Mouse (Mus musculus) regulatory T cell (primary cell): ENCODE measurements at regions not wholly inside any gene's neighbourhood (a gene's known extent, or its start where the extent isn't known, plus 50 kb on each side); places are given as distances from the start of the nearest gene placed in this dataset.

Experiments used
- in situ Hi-C: fragments of 300-600 bp; cut with MboI, MseI; formaldehyde crosslinking; loops from one replicate; pipeline ENCODE4 v1.15.1; 2025; ENCODE audit warnings: high pct_unique_total_duplicates

DNA sequence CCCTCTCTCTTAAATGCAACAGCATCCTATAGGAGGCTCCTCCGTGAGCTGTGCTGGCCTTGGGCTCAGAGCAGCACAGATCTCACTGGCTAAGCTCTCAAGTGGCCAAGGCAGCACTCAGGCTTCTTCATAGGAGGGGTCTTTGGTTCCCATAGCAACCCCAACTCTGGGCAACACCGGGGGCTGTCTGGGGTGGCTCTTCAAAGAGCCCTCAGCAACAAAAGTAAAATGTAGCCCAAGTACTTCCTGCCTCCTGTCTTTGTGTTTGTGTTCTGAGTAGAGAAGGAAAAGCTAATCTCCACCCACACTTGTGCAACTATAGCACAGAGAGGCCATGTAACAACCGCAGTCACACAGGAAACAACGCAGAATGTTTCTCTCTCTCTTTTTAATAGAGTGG lies 322.2 kb upstream of the Tbx3 start:
- in situ Hi-C loops, result no loop called here

DNA sequence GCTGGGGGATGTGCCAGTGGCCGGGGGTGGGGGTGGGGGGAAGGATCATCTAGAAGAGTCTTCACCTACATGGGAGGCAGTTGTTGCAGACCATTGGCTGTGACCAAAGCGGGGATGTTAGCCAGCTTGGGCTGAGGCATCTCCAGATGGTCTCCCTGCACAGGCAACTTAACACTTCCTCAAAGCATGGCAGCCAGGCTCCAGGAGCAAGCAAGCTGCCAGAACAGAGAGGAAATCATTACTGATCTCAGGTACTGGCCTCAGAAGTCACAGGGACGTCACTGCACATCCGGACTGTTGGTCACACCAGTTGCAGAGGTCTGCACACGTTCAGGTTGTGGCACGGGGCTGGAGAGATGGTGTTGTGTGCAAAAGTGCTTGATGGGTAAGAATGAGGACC lies 321.1 kb upstream of the Tbx3 start:
- in situ Hi-C loops, result no loop called here

DNA sequence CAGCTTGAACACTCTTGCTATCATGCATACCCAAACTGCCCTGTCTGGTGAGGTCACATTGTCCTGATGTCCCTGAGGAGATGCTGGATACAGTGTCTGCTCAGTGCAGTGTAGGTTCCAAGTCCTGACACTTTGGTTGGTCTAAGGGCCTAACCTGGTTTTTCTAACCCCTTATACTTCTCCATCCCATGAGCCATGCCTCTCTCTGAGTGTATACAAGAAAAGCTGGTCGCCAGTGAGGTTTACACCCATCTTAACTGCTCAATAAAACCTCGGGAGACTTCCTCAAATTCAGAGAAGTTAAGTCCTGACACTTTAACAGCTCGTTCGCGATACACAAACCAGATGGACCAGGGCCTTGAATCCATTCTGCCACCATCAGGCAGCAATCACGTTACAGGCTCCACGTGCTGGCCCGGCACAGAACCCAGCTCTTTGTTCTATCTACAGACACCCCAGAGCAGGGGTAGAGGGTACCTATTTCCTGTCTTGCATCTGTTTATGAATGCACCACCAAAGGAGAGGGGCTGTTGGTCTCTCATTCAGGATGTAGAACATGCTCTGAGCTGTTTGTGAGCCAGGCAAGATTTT lies 320.0 kb upstream of the Tbx3 start:
- in situ Hi-C loops, result no loop called here

DNA sequence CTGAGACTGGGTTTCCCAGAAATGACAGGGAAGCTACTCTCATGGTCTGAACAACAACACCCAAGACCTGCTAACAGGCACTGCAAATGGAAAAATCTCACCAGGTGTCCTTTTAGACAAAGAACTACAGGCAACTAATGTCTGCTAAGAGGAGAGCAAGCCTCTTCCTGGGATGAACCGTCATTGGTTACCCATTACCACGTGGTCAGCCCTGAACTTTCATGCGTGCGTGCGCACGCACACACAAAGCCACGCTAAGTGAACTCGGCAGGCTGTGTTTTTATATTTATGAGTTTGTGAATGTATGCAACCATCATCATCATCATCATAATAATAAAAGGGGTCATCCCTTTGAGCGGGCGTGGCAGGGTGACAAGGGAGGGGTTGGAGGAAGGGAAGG lies 315.0 kb upstream of the Tbx3 start:
- in situ Hi-C loops, result no loop called here

DNA sequence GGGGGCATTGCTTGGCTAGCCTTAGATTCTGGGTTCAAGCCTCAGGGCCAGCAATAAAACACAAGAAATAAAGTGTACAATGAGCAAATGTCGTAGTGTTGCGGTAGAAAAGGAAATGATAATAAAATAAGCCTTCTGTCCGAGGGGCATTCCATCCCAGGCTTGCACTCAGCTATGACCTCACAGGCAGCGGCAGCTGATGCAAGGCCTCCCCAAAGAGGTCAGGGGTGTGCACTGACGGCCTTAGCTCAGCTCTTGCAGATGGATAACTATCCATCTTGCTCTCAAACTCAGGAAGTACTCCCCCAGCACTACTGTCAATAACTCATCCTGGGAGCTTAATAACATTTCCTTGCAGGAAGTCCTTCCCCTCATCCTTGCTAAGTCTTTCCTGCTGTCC lies 314.4 kb upstream of the Tbx3 start:
- in situ Hi-C loops, result no loop called here

DNA sequence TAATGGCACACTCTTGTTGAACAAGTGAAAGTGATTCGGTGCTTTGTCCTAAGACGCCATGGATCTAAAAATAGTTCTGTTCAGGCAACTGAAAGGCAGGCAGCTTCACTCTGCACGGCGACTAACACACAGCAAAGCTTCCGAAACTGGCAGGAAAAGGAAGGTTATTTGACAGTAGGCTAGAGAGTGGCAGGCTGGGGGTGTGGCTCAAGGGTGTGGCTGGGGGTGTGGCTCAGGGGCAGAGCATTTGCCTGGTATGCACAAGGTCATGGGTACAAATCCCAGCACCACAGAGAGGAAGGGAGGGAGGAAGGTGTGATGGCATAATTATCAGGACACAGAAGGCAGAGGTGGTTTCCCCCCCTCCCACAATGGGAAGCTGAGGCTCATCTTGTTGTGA lies 310.8 kb upstream of the Tbx3 start:
- in situ Hi-C loops, result no loop called here

DNA sequence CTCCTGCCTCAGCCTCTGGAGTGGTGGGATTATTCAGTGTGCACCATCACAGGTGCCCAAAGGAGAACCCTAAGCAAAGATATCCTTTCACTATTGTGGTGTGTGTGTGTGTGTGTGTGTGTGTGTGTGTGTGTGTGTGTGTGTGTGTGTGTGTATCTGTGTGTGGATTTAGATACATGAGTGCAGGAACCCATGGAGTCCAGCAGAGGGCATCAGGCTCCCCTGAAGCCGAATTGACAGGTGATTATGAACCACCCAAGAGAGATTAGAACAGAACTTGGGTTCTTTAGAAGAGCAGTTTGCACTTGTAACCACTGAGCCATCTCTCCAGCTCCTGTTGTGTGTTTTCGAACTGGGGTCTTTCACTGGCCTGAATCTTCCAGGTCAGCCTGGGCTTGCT lies 310.1 kb upstream of the Tbx3 start:
- in situ Hi-C loops, result no loop called here

DNA sequence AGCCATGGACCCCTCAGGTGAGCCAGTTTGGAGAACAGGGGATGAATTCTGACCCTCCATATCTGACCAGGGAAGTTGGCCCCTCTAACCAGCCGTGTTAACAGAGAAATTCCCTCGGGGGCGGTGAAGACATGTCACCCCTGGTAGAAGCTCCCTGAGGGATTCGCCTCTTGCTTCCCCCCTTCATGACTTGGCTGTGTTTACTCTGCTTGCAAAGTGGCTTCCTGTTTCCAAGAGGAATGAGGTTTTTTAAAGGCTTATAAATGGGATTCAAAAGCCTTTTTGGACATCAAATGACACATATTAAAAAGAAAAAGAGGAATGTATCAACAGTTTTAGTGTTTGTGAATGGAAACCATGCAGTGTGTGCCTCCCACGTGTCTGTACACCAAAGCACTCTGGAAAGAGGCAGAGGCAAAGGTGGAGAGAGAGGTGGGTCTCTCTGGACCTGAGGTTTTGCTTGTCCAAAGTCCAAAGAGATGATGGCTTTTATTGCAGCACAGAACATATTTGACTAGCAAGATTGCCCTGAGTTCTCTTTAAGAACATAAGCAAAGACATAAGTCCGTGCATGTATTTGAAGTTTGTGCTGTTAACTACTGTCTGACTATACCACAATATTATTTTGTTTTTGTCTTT lies 308.9 kb upstream of the Tbx3 start:
- in situ Hi-C loops, result no loop called here

DNA sequence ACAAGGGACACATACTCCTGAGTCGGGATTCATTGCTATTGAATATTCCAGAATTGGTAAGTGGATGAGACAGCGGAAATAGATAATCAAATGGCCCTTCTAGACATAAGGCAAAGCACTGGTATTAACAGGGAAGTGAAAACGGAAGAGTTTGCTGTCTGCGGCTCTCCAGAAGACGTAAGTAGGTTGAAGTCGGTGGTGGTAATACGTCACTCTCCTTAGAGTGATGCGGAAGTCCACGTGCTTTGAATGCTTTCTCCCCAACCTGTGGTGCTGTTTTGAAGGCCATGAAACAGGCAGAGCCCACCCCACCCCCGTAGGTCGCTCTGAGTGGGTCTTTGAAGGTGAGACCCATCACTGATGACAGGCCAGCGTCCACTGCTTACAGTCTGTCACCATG lies 308.0 kb upstream of the Tbx3 start:
- in situ Hi-C loops, result no loop called here

DNA sequence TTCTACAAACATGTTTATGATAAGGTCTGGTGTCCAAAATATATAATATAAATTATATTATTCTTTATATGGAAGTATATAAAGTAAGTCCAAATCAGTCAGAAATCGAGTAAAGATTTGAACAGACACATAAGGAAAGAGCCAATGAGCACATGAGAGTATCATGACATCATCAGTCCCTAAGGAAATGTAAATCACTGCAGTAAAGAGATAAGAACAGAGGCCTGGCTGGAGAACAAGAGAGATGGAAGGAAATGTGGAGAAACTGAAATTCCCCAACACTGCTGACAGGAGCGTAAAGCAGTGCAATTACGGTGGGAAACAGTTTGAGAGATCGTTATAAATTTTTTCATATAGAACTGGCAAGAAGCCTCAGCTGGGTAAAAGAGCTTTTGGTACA lies 306.2 kb upstream of the Tbx3 start:
- in situ Hi-C loops, result no loop called here

DNA sequence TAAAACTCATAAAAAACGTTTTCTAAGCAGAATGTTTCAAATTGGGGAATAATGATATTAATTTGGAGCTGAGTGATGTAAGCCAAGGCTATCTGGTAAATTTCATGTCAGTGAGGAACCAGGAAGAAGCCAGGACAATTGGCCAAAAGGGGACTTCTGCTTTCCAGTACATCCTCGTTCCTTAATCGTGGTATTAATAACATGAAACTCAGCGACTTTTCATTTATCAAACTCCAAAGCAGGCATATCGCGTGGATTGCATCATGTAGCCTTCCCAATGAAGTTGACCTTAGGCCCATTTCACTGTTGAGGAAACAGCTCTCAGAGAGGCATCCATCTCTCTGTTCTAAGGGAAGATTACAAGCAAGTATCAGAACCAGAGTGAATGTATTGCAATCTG lies 305.3 kb upstream of the Tbx3 start:
- in situ Hi-C loops, result no loop called here

DNA sequence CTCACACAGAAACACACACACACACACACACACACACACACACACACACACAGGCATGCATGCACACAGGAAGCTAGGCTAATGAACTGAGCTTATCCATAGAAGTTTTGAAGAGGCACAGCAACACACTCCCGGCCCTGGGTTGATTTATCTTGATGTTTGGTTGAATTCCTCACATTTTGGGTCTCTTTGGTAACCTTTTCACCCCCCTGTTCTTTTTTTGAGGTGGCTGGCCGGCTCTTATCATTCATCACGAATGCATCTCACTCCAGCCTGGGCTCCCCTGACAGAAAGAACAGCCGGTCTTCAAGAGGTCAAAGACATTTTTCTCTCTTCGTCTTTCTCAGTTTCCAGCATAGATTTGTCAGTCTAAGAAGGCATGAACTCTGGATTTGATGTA lies 304.2 kb upstream of the Tbx3 start:
- in situ Hi-C loops, result no loop called here

DNA sequence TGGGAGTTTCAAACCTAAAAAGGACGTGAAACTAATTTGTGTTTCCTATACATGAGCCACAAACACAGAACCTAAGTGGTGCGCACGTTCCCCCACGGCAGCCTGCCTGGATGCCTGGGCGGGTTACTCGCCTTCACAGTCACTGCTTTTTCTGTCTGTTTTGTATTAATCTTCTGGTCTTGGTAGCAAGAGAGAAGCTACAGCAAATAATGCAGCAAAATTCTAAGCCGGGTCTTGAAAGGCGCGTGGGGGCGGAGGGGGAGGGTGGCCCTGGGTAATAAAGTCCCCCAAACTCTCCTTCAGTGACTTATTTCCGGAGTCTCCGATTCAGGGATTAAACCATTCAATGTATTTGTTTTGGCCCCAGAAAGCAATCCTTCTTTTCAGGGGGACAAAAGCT lies 300.0 kb upstream of the Tbx3 start:
- in situ Hi-C loops, result no loop called here

DNA sequence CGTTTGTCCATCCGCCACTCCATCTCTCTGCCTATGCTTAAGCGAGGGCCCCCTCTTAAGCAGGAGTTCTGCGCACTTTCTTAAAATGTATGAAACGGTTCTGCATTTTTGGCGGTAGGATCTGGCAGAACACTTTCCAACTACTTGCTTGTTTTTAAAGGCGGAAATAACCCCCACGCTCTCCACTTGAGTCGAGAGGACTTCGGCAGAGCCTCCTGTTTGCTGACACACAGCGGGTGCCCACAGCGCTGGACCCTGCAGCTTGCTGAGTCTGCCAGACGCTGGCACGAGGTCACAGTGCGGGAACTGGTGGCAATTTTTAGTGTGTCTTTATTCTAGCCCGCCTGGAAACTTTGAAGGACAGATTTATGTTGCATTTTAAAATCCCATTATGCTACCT lies 299.5 kb upstream of the Tbx3 start:
- in situ Hi-C loops, result no loop called here

DNA sequence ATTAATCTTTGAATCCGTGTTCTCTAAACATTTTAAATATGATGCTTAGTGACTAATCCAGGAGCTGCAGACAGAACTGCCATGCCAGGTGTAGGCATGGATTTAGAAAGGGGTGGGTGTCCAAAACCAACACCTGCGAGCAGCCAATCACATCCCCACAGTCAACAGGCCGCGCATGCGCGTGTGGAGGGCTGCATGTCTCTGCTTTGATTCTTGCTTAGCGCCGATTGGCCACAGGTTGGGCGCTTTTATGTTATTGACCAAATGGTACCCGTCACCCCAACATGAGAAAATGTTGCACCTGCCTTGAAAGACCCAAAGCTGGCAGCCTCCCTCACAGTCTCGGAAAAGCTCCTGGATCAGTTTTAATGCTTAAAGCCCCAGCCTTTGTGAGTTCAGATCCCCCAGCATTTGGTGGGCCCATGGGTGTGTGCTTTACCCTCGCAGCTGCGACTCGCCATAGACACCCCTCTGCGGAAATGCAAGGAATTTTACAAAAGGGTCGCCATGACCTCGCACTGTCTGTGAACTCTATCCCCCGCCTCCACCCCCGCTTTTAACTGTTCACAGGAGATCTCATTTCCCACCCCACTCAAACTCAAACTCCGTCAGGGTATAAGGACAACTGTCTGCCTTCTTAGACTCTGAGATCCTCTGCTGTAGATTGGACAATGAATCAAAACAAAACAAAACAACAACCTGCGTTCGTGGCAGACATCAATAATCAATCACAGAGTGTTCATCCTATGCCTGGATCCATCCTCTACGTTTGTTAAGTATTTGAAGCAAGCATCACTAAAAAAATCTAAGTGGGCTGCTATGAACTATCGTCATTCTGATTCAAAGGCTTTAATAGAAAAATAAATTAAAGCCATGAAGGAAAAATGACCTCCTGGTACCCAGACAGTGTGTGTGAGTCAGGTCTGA lies 296.4 kb upstream of the Tbx3 start:
- in situ Hi-C loops, result no loop called here

DNA sequence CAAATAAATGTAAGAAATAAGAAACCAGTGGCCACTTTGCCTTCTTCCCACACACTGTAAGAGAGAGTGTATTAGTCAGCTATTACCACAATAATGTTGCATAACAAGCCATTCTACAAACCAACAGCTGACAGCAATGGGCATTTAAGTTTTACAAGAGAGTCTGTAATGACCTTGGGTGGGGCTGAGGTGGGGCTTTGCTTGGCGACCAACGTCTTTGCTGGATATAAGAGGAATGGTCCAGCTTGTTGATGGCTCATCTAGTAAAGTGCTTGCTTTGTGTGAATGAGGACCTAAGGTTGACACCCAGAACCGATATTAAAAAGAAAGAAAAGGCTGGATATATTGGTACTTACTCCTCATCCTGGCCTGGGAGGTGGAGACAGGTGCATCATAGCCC lies 295.6 kb upstream of the Tbx3 start:
- in situ Hi-C loops, result no loop called here

DNA sequence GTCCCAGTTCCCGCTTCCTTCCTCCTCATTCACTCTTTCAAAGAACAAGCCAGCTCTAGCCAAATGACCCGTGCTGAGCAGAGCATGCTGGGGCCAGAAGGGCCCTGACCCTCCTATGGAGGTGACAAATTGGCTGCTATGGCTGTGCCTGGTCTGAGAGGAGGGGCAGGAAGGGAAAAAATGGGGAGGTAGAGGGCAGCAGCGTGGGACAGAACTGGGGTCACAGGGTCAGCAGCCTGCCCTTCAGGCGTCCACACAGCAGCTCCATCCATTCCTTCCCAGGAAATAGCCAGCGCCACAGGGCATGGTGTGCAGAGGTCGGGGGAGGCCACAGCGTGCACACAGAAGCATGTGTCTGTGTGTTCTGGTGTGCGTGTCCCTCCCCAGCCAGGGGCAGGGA lies 292.2 kb upstream of the Tbx3 start:
- in situ Hi-C loops, result no loop called here

DNA sequence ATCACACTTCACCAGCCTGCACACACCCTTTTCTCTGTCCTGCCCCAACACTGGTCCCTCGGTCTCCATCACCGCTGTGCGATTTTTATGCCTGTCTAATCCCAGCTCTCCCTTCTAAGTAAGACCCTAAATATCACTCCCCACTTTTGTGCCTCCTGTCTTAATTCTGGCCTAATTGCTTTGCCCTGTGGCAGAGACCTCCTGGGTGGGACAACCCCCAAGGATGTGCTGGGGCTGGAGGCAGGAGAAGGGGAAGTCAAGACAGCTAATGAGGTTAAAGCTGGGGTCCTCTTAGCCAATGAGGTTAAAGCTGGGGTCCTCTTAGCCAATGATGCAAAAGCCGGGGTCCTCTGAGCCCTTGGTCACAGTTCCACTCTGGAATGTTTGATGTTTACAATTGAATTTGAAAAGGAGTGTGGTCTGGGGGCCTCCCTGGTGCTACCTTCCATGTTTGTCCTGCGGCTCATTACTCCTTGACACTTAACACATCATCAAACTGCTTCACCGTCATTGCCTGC lies 290.5 kb upstream of the Tbx3 start:
- in situ Hi-C loops, result no loop called here

DNA sequence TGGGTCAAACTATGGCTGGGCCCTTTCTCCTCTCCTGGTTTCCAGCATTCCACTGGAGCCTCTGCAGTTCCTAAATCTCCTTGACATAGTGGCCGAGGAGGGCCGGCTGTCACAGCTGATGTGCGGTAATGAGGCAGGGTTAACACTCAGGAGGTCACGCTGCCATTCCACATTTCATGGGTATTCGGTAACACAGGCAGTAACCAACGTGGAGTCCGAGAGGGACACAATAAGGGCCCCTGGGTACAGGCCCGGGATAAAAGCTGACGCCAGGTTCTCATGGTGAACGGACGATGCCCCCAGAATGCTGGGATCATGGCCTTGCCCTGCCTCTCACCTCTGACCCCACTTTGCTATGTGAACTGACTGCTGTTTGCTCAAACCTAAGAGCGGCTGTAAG lies 289.0 kb upstream of the Tbx3 start:
- in situ Hi-C loops, result no loop called here

DNA sequence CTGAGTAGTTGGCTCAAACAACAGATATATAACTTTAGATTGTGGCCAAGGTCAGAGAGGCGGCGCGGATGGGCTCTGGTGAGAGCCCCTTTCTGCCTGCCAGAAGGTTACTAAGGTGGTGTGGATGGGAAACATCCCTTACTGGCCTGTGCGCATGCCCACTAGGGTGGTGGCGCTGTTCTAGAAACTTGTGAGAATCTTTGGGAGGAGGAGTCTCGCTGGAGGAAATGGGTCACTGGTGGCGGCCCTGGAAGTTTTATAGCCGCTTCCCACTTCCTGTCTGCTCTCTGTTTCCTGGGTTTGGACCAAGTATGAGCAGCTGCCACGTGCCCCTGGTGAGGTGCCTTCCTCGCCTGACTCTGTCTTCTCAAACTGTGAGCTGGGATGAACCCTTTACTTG lies 285.0 kb upstream of the Tbx3 start:
- in situ Hi-C loops, result no loop called here

DNA sequence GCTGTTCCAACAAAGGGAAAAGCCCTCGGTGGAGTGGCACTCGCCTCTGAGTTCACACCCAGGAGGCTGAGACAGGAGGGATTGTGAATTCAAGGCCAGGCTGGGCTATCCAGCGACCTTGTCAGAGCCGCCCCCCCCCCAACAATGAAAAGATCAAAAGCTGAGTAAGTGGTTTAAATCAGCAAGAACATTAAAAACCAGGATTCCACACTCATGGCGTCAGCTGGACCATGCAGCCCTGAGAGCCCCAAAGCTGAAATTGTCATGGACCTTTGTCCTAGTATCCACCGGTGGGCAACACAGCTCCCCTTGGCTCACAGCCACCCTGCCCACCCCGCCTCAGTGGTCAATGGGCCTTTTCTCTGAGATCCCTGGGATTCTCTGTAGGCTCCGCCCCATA lies 283.6 kb upstream of the Tbx3 start:
- in situ Hi-C loops, result no loop called here

DNA sequence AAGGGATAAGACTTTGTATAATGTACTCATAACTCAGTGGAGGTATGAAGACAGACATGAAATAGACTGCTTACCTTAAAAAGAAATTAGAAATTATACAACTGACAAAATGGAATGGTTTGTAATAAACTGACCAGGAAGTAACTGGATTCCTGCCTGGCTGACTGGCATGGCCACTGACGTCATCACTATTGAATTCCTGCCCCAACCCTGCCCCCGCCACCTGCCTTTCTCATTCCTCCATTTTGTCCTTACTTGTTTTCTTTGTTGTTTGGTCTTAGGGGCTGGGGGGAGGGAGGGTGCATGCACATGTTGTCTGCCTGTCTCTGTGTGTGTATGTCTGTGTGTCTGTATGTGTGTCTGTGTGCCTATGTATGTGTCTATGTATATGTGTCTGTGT lies 283.2 kb upstream of the Tbx3 start:
- in situ Hi-C loops, result no loop called here

DNA sequence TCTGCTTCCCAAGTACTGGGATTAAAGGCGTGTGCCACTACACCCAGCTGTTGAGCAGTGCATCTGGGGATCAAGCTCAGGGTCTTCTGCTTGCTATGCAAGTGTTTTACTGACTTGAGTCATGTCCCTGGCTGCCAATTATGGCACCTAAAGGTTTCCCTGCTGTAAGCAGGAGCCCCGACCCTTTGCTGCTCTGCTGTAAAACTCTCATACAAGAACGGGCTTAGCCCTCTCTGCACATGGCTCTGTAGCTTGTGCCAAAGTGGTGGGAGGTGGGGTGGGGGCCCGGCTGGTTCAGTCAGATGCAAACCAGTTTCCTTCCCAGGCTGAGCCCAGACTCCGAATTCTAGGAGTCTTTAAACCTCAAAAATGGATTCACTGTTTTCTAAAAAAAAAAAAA lies 281.6 kb upstream of the Tbx3 start:
- in situ Hi-C loops, result no loop called here
